Mouse (Mus musculus) forebrain, embryonic 10.5 days (tissue): ENCODE measurements around the gene Lrrn4cl. TPM values are rescaled to one million over a fixed set of nuclear protein-coding genes. Genes with fewer than 3 reads are reported as not detected.
"Not testable (repeated sequence)": the region's sequence is repeated elsewhere in the genome, so short reads cannot be mapped to it uniquely, and the experiment has no call there.

ENCODE experiments used
- DNase-seq: peaks from one replicate; pipeline ENCODE4 v3.0.0-alpha.2; 2017; ENCODE audit warnings: low spot score; ENCODE audit errors: extremely low spot score
- H3K27ac ChIP-seq: fragments of 300-500 bp; sonication (generic); 2 replicates; pipeline ENCODE4 v1.5.1; 2016; ENCODE audit warnings: mild to moderate bottlenecking
- H3K27me3 ChIP-seq: fragments of 300-500 bp; sonication (generic); 2 replicates; pipeline ENCODE4 v1.6.1; 2016; ENCODE audit warnings: mild to moderate bottlenecking; ENCODE audit not compliant: poor library complexity, severe bottlenecking
- H3K36me3 ChIP-seq: fragments of 300-500 bp; sonication (generic); replicated peaks from 2 replicates; pipeline ENCODE4 v1.6.1; 2016; ENCODE audit warnings: mild to moderate bottlenecking, moderate library complexity
- H3K4me1 ChIP-seq: fragments of 300-500 bp; sonication (generic); 2 replicates; pipeline ENCODE4 v1.6.1; 2016
- H3K4me3 ChIP-seq: fragments of 300-500 bp; sonication (generic); 2 replicates; pipeline ENCODE4 v1.5.1; 2016; ENCODE audit warnings: mild to moderate bottlenecking, moderate library complexity
- H3K9me3 ChIP-seq: fragments of 300-500 bp; sonication (generic); 2 replicates; pipeline ENCODE4 v1.6.1; 2016; ENCODE audit warnings: mild to moderate bottlenecking, moderate library complexity
- WGBS: fragments of 180-500 bp; shearing (Covaris S2); methylation state at CpG from one replicate; pipeline ENCODE4 v1.1.7; 2016; 5-methylcytosine and 5-hydroxymethylcytosine counted together
- polyA plus RNA-seq: library from polyadenylated mRNA; unstranded; fragments of >200 nt; fragmentation: Nextera tagmentation; extraction: Ambion mirVana; gene quantifications from 2 replicates; pipeline ENCODE4 v1.2.1, GENCODE M21; 2016

The Lrrn4cl gene
- polyA plus RNA-seq, 1 experiment from 2014 or later, result 0.99 TPM

DNA sequence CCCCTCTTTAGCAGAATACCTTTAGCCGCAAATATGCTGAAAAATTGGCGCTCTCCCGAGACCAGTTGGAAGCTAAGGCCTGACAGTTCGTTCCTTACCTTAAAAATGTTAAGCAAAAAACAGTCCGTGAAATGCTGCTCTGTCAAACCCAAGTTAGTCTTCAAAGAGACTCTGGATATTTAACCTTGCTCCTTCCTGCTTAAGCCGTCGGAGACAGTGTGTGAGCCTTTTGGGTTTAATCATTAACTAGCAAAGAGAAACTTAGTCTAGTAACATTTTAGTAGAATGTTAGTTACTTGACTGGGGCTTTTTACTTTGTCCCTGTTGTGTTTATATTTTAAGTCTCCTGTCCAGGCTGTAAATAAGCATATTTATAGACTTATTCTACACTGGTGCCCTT is 29.4 kb upstream of the Lrrn4cl start:
- Histone ChIP-seq H3K36me3 (peaks cover 53% of the 10 kb centered on the region), H3K4me1 (peaks cover 43% of the 10 kb centered on the region), H3K27ac (peak overlapping the region; percentile 97), H3K4me3 (peak overlapping the region; percentile 81), H3K9me3 (no peaks in the 10 kb centered on the region), H3K27me3 (no peaks in the 10 kb centered on the region)
- DNase-seq, result no peak
- 3% methylated on average over 7 of the region's 7 CpGs for WGBS

DNA sequence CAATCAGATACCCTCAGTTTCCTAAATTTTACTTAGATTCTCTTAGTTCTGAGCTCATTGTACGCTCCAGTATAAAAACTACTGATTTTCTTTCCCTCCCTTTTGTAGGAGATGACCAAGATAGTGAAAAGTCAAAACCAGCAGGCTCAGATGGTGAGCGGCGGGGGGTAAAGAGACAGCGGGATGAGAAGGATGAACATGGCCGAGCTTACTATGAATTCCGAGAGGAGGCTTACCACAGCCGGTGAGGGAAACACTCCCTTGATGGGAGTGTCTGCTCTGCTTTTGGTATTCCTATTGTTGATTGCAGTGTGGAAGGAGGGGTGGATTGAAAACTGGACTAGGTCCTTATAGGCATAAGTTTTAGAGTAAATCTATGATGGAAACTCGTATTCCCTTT is 27.9 kb upstream of the Lrrn4cl start:
- no peaks in the 10 kb centered on the region for H3K27me3 ChIP-seq
- DNase-seq, result no peak
- H3K36me3 ChIP-seq, result peaks cover 59% of the 10 kb centered on the region
- H3K27ac ChIP-seq, result no peak overlapping the region
- peak overlapping the region; percentile 81 for H3K4me3 ChIP-seq
- peaks cover 29% of the 10 kb centered on the region for H3K4me1 ChIP-seq
- no peaks in the 10 kb centered on the region for H3K9me3 ChIP-seq
- WGBS, result 82% methylated on average over 8 of the region's 8 CpGs

DNA sequence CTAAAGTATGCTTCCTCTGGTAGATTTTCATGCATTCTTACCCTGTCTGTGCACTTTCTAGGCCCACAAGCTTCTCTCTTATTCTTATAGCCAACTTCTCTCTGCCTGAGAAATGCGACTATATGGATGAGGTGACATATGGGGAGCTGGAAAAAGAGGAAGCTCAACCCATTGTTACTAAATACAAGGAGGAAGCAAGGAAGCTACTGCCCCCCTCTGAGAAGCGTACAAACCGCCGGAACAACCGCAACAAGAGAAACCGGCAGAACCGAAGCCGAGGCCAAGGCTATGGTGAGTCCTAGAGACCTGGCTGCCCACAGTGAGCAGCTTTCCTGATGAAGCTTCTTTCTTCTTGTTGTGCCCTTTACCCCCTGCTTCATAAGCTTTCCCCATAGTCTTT is 20.9 kb upstream of the Lrrn4cl start, which contains the start of gene AC129217.1:
Gene AC129217.1 (plus strand): TSS at position 114 of the 400 bp plus-strand sequence.
- no peaks in the 10 kb centered on the region for H3K9me3 ChIP-seq
- 96% methylated on average over 8 of the region's 8 CpGs for WGBS
- no peak within 1 kb of the TSS for H3K4me3 ChIP-seq
- no peaks in the 10 kb centered on the region for H3K27me3 ChIP-seq
- no peak for DNase-seq
- no peak within 1 kb of the TSS for H3K27ac ChIP-seq
- peaks cover 100% of the 10 kb centered on the region for H3K36me3 ChIP-seq
- H3K4me1 ChIP-seq, result no peaks in the 10 kb centered on the region

DNA sequence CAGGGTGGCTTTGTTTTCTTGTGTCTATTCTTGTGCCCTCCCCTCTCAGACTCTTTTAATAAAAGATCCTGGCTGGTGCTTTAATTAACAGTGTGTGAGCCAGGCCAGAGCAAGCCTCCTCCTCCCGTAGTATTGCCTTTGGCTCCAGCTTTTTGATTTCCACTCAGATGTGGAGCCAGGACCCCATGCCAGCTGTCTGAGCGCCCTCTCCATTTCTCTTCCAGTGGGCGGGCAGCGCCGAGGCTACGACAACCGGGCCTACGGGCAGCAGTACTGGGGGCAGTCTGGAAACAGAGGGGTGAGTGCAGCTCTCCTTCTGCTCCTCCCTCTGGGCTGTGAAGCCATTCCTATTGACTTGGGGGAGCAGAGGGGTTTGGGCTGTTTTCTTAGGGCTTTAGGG is 19.9 kb upstream of the Lrrn4cl start:
- Histone ChIP-seq H3K4me3 (no peak overlapping the region), H3K9me3 (no peaks in the 10 kb centered on the region), H3K36me3 (peaks cover 100% of the 10 kb centered on the region), H3K27me3 (no peaks in the 10 kb centered on the region), H3K27ac (no peak overlapping the region), H3K4me1 (no peaks in the 10 kb centered on the region)
- WGBS, result 95% methylated on average over 8 of the region's 8 CpGs
- DNase-seq, result no peak

DNA sequence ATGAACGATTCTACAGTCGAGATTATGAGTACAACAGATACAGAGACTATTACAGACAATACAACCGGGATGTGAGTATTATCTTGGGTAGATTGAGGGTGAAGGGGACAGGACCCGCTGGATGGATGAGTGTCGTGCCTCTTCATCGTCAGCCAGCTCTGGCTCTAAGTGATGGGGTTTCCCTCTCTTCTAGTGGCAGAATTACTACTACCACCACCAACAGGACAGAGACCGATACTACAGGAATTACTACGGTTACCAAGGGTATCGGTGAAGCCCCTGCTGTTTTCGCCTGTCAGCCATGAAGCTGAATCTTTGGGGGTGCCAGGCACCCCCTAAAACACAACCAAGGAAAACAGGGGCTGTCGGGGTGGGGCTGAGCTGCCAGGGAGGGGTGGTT is 19.3 kb upstream of the Lrrn4cl start:
- Histone ChIP-seq H3K36me3 (peaks cover 100% of the 10 kb centered on the region), H3K27ac (no peak overlapping the region), H3K9me3 (no peaks in the 10 kb centered on the region), H3K4me3 (no peak overlapping the region), H3K4me1 (no peaks in the 10 kb centered on the region), H3K27me3 (no peaks in the 10 kb centered on the region)
- WGBS, result 85% methylated on average over 11 of the region's 11 CpGs
- DNase-seq, result no peak

DNA sequence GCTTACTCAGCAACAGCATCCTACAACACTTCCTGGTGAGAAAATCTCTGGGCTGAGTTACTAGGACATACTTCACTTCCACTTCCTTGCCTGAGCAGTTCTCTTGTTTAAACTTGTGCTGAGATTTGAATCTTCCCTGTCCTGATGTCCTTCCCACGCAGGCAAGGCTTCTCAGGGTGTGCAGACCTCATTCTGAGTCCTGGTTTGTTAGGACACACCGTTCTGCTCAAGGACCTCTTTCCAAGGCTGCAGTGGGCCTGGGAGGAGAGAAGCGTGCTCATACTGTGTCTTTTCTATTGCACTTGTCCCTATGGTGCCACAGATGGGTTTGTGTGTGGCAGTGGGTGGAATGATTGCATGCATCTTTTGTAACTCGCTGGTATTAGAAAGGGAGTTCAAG is 17.6 kb upstream of the Lrrn4cl start:
- DNase-seq, result no peak
- Histone ChIP-seq H3K4me3 (no peak overlapping the region), H3K36me3 (peaks cover 89% of the 10 kb centered on the region), H3K27ac (no peak overlapping the region), H3K9me3 (no peaks in the 10 kb centered on the region), H3K4me1 (peaks cover 12% of the 10 kb centered on the region), H3K27me3 (no peaks in the 10 kb centered on the region)
- WGBS, result 91% methylated on average over 4 of the region's 4 CpGs

DNA sequence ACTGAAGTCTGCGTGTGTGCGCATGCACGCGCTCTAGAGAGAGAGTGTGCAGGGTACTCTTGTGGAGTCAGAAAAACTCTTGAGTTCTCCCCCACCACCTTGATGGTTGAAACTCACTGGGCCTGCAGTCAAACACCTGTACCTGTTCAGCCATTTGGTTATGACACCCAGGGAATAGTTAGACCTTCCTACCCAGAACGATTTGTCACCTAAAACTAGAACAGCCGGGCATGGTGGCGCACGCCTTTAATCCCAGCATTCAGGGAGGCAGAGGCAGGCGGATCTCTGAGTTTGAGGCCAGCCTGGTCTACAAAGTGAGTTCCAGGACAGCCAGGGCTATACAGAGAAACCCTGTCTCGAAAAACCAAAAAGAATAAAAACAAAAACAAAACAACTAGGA is 14.2 kb upstream of the Lrrn4cl start:
- H3K4me3 ChIP-seq, DNase-seq, H3K27me3 ChIP-seq, H3K9me3 ChIP-seq: not testable (repeated sequence)
- Histone ChIP-seq H3K4me1 (peaks cover 45% of the 10 kb centered on the region), H3K36me3 (peaks cover 61% of the 10 kb centered on the region), H3K27ac (peak overlapping the region; percentile 97; the same call in 1 of the 2 replicates)
- 98% methylated on average over 10 of the region's 10 CpGs for WGBS

DNA sequence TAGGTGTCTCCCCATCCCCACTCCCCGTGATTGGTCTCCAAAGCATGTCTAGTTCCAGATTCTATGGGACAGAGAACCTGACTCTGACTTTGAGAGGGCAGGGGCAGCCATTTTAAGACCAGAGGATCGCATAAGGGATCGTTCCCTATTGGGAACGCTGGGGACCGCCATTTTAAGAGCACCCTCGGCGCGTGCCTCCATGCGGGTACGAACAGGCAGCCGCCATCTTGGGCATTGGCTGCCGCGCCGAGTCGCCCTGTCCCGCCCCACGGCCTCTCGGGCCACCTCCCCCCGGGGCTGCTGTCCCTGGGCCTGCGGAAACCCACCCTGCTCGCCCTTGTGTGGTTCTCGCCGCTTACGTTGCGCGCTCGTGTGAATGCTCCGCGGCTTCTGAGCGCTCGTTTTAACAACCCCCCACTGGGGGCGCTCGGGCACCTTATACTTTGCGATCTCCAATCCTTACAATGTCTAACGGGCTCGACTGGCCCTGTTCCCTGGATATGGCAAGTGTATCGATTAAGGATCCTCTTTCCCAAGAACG is 13.2 kb upstream of the Lrrn4cl start, which contains the start of gene Bscl2:
Gene Bscl2 (plus strand): TSS at position 217 of the 541 bp plus-strand sequence.
- H3K36me3 ChIP-seq, result peaks cover 59% of the 10 kb centered on the region
- no peaks in the 10 kb centered on the region for H3K27me3 ChIP-seq
- H3K27ac ChIP-seq, result peak within 1 kb of the TSS; percentile 97
- peak; percentile 84 for DNase-seq
- H3K4me3 ChIP-seq, result peak within 1 kb of the TSS; percentile 61
- peaks cover 46% of the 10 kb centered on the region for H3K4me1 ChIP-seq
- WGBS, result 1% methylated on average over 38 of the region's 38 CpGs
- no peaks in the 10 kb centered on the region for H3K9me3 ChIP-seq

DNA sequence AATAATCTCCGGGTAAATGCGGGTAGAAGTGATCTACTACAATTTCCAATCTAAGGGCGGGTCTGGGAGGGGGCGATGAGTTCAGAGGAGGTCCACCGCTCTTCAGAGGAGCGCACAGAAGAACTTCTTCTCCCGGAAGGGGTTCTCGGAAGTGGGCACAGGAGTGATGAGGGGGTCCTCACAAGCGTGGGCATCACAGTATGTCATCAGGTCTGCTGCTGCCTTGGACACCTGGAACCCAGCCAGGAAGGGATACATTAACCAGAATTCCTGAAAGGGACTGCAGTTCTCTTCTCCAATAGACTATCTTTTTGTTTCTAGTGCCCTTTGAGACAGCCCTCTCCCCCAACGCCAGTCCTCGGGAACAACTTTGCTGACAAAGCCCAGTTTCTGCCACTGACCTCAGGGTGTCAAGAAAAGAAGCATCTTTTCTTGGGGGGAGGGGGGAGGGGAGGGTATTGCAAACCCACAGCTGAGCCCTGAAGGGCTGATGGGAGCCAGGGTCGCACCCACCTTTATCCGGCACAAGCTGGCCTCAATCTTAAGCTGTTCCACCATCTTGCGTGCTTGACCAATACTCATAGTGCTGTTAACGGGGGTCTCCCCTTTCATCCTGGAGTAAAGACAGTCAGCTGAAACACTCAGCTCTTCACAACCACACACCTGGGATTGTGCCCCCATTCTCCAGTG is 12.4 kb upstream of the Lrrn4cl start:
- H3K4me3 ChIP-seq, result peak overlapping the region; percentile 61
- H3K27me3 ChIP-seq, result no peaks in the 10 kb centered on the region
- peaks cover 46% of the 10 kb centered on the region for H3K4me1 ChIP-seq
- 23% methylated on average over 15 of the region's 15 CpGs for WGBS
- no peaks in the 10 kb centered on the region for H3K9me3 ChIP-seq
- no peak for DNase-seq
- H3K36me3 ChIP-seq, result peaks cover 57% of the 10 kb centered on the region
- H3K27ac ChIP-seq, result peak overlapping the region; percentile 97

DNA sequence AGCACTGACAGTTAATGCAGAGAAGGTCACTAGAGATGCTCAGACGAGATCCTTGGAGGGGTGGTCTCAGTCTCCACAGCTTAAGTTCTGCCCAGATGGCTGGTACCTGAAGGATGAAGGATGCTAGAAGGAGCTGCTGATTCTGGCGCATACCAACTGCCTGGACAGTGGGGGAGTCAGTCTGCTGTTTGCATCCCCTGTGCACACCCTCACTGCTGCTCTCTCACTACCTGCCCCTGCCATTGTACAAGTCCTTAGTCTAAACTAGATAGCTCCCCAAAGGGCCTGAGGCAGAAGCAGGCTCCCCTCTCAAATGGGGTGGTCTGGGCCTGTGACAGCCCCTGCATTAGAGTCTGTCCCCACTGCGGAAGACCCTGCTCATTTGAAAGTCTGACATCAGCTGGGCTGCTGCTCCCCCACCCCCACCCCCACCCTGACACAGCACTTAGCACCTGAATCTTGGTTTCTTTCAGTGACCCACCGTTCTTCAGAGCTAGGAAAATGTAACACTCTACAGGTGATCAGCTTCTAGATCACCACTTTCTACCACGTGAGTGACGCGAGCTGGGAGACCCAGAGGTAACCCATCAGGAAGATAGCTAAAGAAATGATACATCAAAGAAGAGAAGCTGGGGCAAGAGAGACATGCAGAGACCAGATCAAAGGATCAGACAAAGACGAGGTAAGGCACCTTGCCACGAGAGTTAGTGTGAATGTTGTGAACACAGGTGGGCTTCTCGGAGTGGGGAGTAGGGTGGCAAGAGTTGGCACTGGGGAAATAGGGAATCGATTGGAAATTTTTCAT is 11.3 kb upstream of the Lrrn4cl start, which contains the start of gene Gng3:
Gene Gng3 (minus strand): TSS at position 92 of the 805 bp plus-strand sequence.
- Histone ChIP-seq H3K27ac (peak within 1 kb of the TSS; percentile 97), H3K27me3 (no peaks in the 10 kb centered on the region), H3K36me3 (peaks cover 50% of the 10 kb centered on the region), H3K9me3 (no peaks in the 10 kb centered on the region), H3K4me3 (peak within 1 kb of the TSS; percentile 61), H3K4me1 (peaks cover 46% of the 10 kb centered on the region)
- DNase-seq, result peak; percentile 52
- 37% methylated on average over 11 of the region's 11 CpGs for whole genome bisulfite sequencing

DNA sequence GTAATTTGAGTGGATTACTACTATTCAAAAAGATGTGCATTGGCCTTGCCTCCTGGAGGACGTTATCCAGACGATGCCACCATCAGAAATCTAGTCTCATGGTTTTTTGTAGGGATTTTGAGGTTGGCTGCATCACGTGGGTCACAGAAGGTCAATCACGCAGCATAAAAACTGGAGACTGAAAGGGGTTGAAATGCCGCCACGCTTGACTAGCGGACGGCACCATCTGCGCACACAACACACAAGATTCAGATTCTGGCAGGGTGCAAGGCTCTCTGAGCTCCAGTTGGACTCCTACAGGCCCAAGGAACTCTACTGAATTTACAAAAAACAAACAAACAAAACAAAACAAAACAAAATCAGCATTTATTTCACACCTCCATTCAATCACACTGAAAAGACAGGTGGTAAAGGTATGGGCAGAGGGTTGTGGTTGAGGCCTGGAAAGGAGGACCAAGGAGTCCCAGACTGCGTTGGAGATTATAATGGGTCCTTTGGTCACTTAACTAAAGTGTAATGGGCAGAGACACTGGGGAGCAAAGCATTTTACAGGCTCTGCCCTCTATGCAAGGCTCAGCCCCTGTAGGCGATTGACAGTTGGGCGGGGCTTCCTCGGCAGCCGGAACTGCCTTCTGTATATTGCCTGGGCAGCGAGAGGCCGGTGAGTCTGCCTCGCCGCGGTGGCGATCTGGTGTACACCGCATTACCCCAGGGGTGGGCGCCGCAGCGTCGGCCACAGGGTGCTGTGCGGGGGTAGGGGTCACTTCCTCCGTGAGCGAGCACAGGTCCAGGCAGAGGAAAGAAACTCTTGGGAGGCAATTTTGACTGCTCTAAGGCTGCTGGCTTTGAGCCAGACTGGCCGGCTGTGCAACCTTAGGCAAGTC is 10.4 kb upstream of the Lrrn4cl start:
- peak overlapping the region; percentile 61 for H3K4me3 ChIP-seq
- peak overlapping the region; percentile 97 for H3K27ac ChIP-seq
- no peaks in the 10 kb centered on the region for H3K27me3 ChIP-seq
- H3K4me1 ChIP-seq, result peaks cover 46% of the 10 kb centered on the region
- WGBS, result 19% methylated on average over 29 of the region's 29 CpGs
- peak; percentile 54 for DNase-seq
- peaks cover 42% of the 10 kb centered on the region for H3K36me3 ChIP-seq
- H3K9me3 ChIP-seq, result no peaks in the 10 kb centered on the region

DNA sequence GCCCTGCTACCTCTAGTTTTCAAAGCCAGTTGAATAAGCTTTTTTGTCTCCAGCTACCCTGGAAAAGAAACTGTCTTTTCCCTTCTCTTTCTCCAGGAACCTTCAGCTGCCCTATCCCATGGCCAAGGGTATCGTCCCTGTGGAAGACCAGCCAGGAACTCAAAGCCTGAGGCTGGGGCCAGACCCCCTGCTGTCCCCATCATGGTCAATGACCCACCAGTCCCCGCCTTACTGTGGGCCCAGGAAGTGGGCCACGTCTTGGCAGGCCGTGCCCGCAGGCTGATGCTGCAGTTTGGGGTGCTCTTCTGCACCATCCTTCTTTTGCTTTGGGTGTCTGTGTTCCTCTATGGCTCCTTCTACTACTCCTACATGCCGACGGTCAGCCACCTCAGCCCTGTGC is 9.6 kb upstream of the Lrrn4cl start:
- H3K36me3 ChIP-seq, result peaks cover 39% of the 10 kb centered on the region
- DNase-seq, result no peak
- no peak overlapping the region for H3K27ac ChIP-seq
- no peaks in the 10 kb centered on the region for H3K27me3 ChIP-seq
- WGBS, result 85% methylated on average over 7 of the region's 7 CpGs
- H3K4me3 ChIP-seq, result peak overlapping the region; percentile 61
- H3K4me1 ChIP-seq, result peaks cover 46% of the 10 kb centered on the region
- no peaks in the 10 kb centered on the region for H3K9me3 ChIP-seq
